Mouse (Mus musculus) midbrain, embryonic 13.5 days (tissue): ENCODE data around the gene Cox17. TPM values are rescaled to one million over a fixed set of nuclear protein-coding genes. Genes with fewer than 3 reads are reported as not detected.
"Not testable (repeated sequence)": the region's sequence is repeated elsewhere in the genome, so short reads cannot be mapped to it uniquely, and the experiment has no call there.

Experiments
- ATAC-seq: fragments of 200-750 bp; cut with Nextera tagmentation; 2 replicates; pipeline ENCODE4 v1.8.0; 2017; ENCODE audit warnings: mild to moderate bottlenecking, moderate TSS enrichment, moderate library complexity
- H3K27ac ChIP-seq: fragments of 300-500 bp; sonication (generic); 2 replicates; pipeline ENCODE4 v1.5.1; 2015; ENCODE audit warnings: inconsistent platforms, mild to moderate bottlenecking, moderate library complexity
- H3K27me3 ChIP-seq: fragments of 300-500 bp; sonication (generic); 2 replicates; pipeline ENCODE4 v1.6.1; 2015; ENCODE audit warnings: mild to moderate bottlenecking, inconsistent platforms
- H3K36me3 ChIP-seq: fragments of 300-500 bp; sonication (generic); 2 replicates; pipeline ENCODE4 v1.6.1; 2015; ENCODE audit warnings: mild to moderate bottlenecking, inconsistent platforms
- H3K4me1 ChIP-seq: fragments of 300-500 bp; sonication (generic); replicated peaks from 2 replicates; pipeline ENCODE4 v1.6.1; 2015; ENCODE audit warnings: inconsistent platforms
- H3K4me2 ChIP-seq: fragments of 300-500 bp; sonication (generic); replicated peaks from 2 replicates; pipeline ENCODE4 v1.6.1; 2015; ENCODE audit warnings: moderate library complexity, mild to moderate bottlenecking, inconsistent platforms
- H3K4me3 ChIP-seq: fragments of 300-500 bp; sonication (generic); replicated peaks from 2 replicates; pipeline ENCODE4 v1.5.1; 2015; ENCODE audit warnings: mild to moderate bottlenecking, inconsistent platforms
- H3K9ac ChIP-seq: fragments of 300-500 bp; sonication (generic); replicated peaks from 2 replicates; pipeline ENCODE4 v1.6.1; 2015; ENCODE audit warnings: mild to moderate bottlenecking, inconsistent platforms
- H3K9me3 ChIP-seq: fragments of 300-500 bp; sonication (generic); 2 replicates; pipeline ENCODE4 v1.6.1; 2016; ENCODE audit warnings: mild to moderate bottlenecking, inconsistent platforms
- WGBS: fragments of 180-500 bp; shearing (Covaris S2); methylation state at CpG from one replicate; pipeline ENCODE4 v1.1.7; 2015; 5-methylcytosine and 5-hydroxymethylcytosine counted together
- polyA plus RNA-seq: library from polyadenylated mRNA; unstranded; fragments of >200 nt; fragmentation: Nextera tagmentation; extraction: Ambion mirVana; gene quantifications from 2 replicates; pipeline ENCODE4 v1.2.1, GENCODE M21; 2015

The Cox17 gene
- polyA plus RNA-seq, 1 experiment from 2014 or later: 108 TPM

DNA sequence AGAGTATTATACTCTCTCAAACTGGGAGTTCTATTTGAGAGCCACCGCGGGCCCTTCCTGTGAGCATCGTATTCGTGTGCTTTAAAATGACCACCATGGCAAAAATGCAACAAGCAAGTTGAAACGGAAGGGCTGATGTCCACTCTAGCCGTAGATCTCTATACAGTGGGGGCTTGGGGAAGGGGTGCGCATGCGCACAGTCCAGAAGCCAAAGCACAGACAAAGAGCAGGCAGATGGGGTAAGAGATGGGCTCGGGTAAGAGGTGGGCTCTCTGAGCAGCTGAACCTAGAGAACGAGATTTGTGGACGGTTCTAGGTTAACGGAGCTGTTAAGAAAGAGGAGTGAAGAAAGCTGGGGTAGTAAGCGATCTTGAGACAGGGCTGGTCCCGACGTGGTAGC lies 22.5 kb upstream of the Cox17 start:
- 88% methylated on average over 15 of the region's 15 CpGs for WGBS
- Histone ChIP-seq H3K4me1 (no peaks in the 10 kb centered on the region), H3K36me3 (no peaks in the 10 kb centered on the region), H3K4me3 (no peak overlapping the region), H3K4me2 (no peak overlapping the region), H3K9me3 (peaks cover 1% of the 10 kb centered on the region; the same call in 1 of the 2 replicates), H3K9ac (no peak overlapping the region), H3K27me3 (no peaks in the 10 kb centered on the region), H3K27ac (no peak overlapping the region)
- ATAC-seq: no peak

GRCm38 (mm10) chr16:38326778-38327397 lies 19.9 kb upstream of the Cox17 start:
- no peak overlapping the region for H3K27ac ChIP-seq
- H3K27me3 ChIP-seq: no peaks in the 10 kb centered on the region
- no peaks in the 10 kb centered on the region for H3K4me1 ChIP-seq
- H3K9me3 ChIP-seq: peaks cover 3% of the 10 kb centered on the region; the same call in 1 of the 2 replicates
- 79% methylated on average over 11 of the region's 11 CpGs for WGBS
- no peaks in the 10 kb centered on the region for H3K36me3 ChIP-seq
- H3K4me3 ChIP-seq: no peak overlapping the region
- no peak overlapping the region for H3K9ac ChIP-seq
- ATAC-seq: no peak
- no peak overlapping the region for H3K4me2 ChIP-seq

- H3K36me3 ChIP-seq: no peaks in the 10 kb centered on the region
- H3K4me3 ChIP-seq: no peak overlapping the region
- H3K27ac ChIP-seq: no peak overlapping the region
- H3K4me1 ChIP-seq: no peaks in the 10 kb centered on the region
- H3K27me3 ChIP-seq: no peaks in the 10 kb centered on the region
- H3K9me3 ChIP-seq: peaks cover 3% of the 10 kb centered on the region; the same call in 1 of the 2 replicates
- no peak for ATAC-seq
- H3K4me2 ChIP-seq: no peak overlapping the region
- H3K9ac ChIP-seq: no peak overlapping the region
- WGBS: 78% methylated on average over 3 of the region's 3 CpGs
Measured at GRCm38 (mm10) chr16:38329340-38329739, 17.5 kb upstream of the Cox17 start.

DNA sequence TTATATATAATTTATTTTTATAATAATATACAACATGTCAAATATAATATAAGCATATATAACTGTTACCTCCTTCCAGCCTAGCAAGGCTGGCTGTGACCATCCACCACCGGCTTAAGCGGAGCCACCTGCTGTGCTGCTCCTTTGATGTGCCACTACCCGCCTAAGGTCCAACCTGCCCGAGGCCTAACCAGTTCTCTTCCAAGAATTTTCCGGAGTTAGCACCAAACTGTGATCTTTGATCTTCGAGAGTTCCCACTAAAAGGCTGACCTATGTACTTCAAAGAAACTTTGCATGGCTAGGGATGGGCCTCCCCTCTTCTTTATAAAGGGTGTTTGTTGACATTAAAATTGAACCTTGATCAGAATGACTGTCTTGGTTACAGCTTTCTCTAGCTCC lies 12.4 kb upstream of the Cox17 start:
- no peak overlapping the region for H3K27ac ChIP-seq
- H3K4me3 ChIP-seq: no peak overlapping the region
- no peak overlapping the region for H3K9ac ChIP-seq
- no peaks in the 10 kb centered on the region for H3K27me3 ChIP-seq
- ATAC-seq: no peak
- no peaks in the 10 kb centered on the region for H3K36me3 ChIP-seq
- WGBS: 45% methylated on average over 6 of the region's 6 CpGs
- H3K9me3 ChIP-seq: peaks cover under 1% of the 10 kb centered on the region; the same call in 1 of the 2 replicates
- H3K4me1 ChIP-seq: no peaks in the 10 kb centered on the region
- no peak overlapping the region for H3K4me2 ChIP-seq

GRCm38 (mm10) chr16:38338077-38338476 lies 8.7 kb upstream of the Cox17 start:
- not testable (repeated sequence) for ATAC-seq, H3K27ac ChIP-seq, H3K27me3 ChIP-seq, H3K9ac ChIP-seq, H3K9me3 ChIP-seq, H3K4me1 ChIP-seq, H3K4me2 ChIP-seq, H3K36me3 ChIP-seq, H3K4me3 ChIP-seq
- 81% methylated on average over 4 of the region's 4 CpGs for WGBS

DNA sequence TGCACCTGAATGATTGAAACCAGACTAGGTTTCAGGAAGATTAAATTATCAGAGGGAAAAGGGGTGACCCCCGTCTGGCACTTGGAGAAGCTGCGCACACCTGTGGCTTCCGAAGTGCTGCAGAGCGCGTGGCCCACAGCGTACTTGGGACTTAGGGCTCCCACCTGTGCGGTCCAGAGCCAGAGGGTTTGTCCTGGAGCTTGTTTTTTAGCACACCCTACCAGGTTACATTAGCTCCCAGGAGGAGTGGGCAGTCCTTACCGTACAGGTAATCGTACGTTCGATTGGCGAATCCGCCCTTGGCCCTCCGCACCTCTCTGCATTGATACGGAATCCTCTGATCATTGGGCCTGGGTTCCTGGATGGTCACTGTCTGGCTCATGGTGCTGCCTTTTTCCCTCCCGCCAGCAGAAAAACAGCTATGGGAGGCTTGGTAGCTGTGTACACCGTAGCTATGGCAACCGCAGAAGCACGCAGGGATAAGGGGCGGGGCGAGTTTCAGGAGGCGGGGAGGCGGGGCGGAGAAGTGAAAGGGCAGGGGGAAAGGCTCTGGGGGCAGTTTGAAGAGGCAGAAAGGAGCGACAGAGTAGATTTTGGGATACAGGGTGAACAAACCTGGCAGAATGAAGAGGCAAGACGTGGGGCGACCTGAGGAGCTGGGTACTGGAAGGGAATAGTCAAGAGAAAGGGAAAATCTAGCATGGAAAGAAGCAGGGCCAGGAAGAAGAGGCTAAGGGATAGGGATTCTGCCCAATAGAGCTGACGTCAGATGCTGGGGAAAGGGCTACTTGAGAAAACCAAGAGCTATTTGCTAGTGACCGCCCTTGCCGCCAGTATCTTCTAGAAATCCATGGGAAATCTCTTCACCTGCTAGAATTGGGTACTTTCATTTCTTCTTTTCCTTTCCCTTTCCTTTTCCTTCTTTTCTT lies 5.1 kb upstream of the Cox17 start, which contains the start of gene Maats1:
Gene Maats1, minus strand, starts transcription at position 748 of the 929 bp plus-strand sequence.
- no peak within 1 kb of the TSS for H3K27ac ChIP-seq
- no peaks in the 10 kb centered on the region for H3K27me3 ChIP-seq
- peak; percentile 94 for ATAC-seq
- H3K4me2 ChIP-seq: peak within 1 kb of the TSS; percentile 75
- H3K4me3 ChIP-seq: peak within 1 kb of the TSS; percentile 43
- peak within 1 kb of the TSS; percentile 63 for H3K9ac ChIP-seq
- no peaks in the 10 kb centered on the region for H3K9me3 ChIP-seq
- peaks cover 9% of the 10 kb centered on the region for H3K4me1 ChIP-seq
- WGBS: 9% methylated on average over 30 of the region's 30 CpGs
- H3K36me3 ChIP-seq: no peaks in the 10 kb centered on the region

GRCm38 (mm10) chr16:38344941-38345725 lies 1.7 kb upstream of the Cox17 start:
- Histone ChIP-seq H3K4me1 (peaks cover 19% of the 10 kb centered on the region), H3K9me3 (no peaks in the 10 kb centered on the region), H3K9ac (no peak overlapping the region), H3K4me2 (no peak overlapping the region), H3K27me3 (no peaks in the 10 kb centered on the region), H3K27ac (no peak overlapping the region), H3K4me3 (no peak overlapping the region), H3K36me3 (peaks cover 5% of the 10 kb centered on the region)
- no peak for ATAC-seq
- 85% methylated on average over 3 of the region's 3 CpGs for WGBS

GRCm38 (mm10) chr16:38347588-38347987 lies 797 bp downstream of the Cox17 start:
- WGBS: 64% methylated on average over 6 of the region's 6 CpGs
- no peak for ATAC-seq
- Histone ChIP-seq H3K9ac (peak overlapping the region; percentile 90; the same call in 1 of the 2 replicates), H3K27ac (no peak overlapping the region), H3K4me3 (peak overlapping the region; percentile 93), H3K4me2 (peak overlapping the region; percentile 78), H3K4me1 (peaks cover 10% of the 10 kb centered on the region), H3K27me3 (no peaks in the 10 kb centered on the region), H3K36me3 (peaks cover 25% of the 10 kb centered on the region), H3K9me3 (no peaks in the 10 kb centered on the region)

GRCm38 (mm10) chr16:38348217-38348761 lies 1.5 kb downstream of the Cox17 start:
- Histone ChIP-seq H3K9me3 (no peaks in the 10 kb centered on the region), H3K4me1 (peaks cover 10% of the 10 kb centered on the region), H3K9ac (no peak overlapping the region), H3K27me3 (no peaks in the 10 kb centered on the region), H3K27ac (no peak overlapping the region), H3K4me3 (no peak overlapping the region), H3K36me3 (peaks cover 25% of the 10 kb centered on the region), H3K4me2 (no peak overlapping the region)
- no peak for ATAC-seq
- WGBS: 90% methylated on average over 9 of the region's 9 CpGs

DNA sequence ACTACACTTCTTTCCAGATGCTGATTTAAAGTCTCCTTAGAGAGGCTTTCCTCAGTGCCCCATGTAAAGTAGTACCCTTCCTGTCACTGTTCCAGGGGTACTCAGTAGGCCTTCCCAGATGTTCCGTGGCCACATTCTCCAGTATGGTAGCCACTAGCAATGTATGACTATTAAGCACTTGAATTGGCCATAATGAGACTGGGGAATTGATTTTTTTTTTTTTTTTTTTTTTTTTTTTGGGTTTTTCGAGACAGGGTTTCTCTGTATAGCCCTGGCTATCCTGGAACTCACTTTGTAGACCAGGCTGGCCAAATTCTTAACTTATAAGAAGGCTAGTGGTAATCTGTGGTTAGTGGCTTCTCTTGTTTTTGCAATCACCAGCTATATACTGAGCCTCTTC lies 3.1 kb downstream of the Cox17 start:
- no peaks in the 10 kb centered on the region for H3K9me3 ChIP-seq
- H3K4me2 ChIP-seq: no peak overlapping the region
- H3K27me3 ChIP-seq: no peaks in the 10 kb centered on the region
- H3K4me3 ChIP-seq: no peak overlapping the region
- H3K36me3 ChIP-seq: peaks cover 25% of the 10 kb centered on the region
- H3K27ac ChIP-seq: no peak overlapping the region
- WGBS: 90% methylated on average over 2 of the region's 2 CpGs
- H3K9ac ChIP-seq: no peak overlapping the region
- H3K4me1 ChIP-seq: peaks cover 10% of the 10 kb centered on the region
- ATAC-seq: no peak

DNA sequence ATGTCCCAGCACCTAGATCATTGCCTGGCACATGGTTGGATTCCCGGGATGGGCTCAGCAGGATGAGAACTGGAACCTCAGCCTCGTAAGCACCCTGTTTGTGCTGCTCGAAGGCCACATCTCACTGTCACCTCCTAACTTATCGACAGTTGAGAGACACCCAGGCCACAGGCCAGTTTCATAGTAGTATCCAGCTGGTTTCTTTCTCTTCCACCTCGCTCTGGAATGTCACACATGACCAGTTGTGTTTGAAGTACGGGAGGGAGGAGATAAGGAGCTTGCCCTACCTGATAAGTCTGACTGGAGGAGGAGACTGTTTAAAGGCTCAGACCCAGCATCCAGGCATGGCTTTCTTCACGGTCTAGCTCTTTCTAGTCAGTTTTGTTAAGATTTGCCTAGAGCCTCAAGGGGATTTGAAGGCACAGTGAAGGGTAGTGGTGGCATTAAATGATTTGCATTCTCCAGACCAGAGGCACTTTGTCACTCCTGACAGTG lies 3.6 kb downstream of the Cox17 start:
- no peak overlapping the region for H3K4me2 ChIP-seq
- WGBS: 89% methylated on average over 7 of the region's 7 CpGs

More for the DNA sequence above, 3.6 kb downstream of the Cox17 start:
- H3K27ac ChIP-seq: no peak overlapping the region
- H3K4me3 ChIP-seq: no peak overlapping the region
- no peak for ATAC-seq
- no peak overlapping the region for H3K9ac ChIP-seq
- no peaks in the 10 kb centered on the region for H3K27me3 ChIP-seq
- H3K9me3 ChIP-seq: no peaks in the 10 kb centered on the region
- peaks cover 25% of the 10 kb centered on the region for H3K36me3 ChIP-seq
- H3K4me1 ChIP-seq: peaks cover 10% of the 10 kb centered on the region
